Comparison of ENCODE assay signal across 8 mouse cellular contexts in the genomic region with DNA sequence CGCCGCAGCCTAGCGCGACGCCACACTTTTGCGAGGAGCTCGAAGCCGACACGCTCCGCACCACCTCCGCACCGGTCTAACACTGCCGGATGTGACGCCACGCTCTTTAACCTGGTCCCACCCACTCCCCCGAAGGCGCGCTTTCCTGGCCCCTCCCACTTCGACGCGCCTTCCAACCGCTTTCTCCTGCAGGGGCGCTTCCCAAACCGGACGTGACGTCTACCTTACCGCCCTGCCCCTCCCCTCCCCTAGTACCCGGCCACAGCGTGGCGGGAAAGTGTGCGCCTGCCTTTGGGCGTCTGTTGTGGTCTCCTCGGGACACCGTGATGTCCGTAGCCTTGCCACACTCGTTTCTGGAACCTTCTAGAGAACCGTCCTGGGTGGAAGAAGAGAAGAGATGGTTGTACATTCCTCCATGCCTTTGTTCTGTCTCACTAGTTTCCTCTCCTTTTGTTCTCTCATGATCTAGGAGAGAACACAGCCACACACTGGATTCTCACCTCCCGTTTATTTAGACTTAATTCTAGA. TPM values are rescaled to one million over a fixed set of nuclear protein-coding genes. Genes with fewer than 3 reads are reported as not detected.
DNase-seq lines count a peak whose midpoint lies in the region; ATAC-seq lines count a peak whose summit lies in the region.

A gene (minus strand): TSS at position 157 of the 528 bp plus-strand sequence.

- ATAC-seq in hindbrain, embryonic 11.5 days (ENCODE audit: low FRiP score), result peak; percentile 97

- peak within 1 kb of the TSS; percentile 65 for H3K4me2 ChIP-seq in hindbrain, embryonic 11.5 days (replicated peaks; ENCODE audit: low read depth, low read length)

- H3K4me3 ChIP-seq in hindbrain, embryonic 11.5 days (ENCODE audit: low read depth, low read length), result peak within 1 kb of the TSS; percentile 96

- H3K27ac ChIP-seq in hindbrain, embryonic 11.5 days (ENCODE audit: low read depth, low read length), result peak within 1 kb of the TSS; percentile 95

- WGBS in hindbrain, embryonic 11.5 days, result under 1% methylated on average over 38 of the region's 38 CpGs

- peak; percentile 96 for DNase-seq in MN1 (ENCODE audit: low spot score)
- DNase-seq in cerebellum, adult 9-10 months, result peak; percentile 97
- DNase-seq in frontal cortex, adult 2 months (ENCODE audit: extremely low spot score in 1 of 2, low spot score in 1 of 2), result peak; percentile 92 to 98
- DNase-seq in hindbrain, embryonic 11.5 days (ENCODE audit: low spot score), result peak; percentile 99
- peak; percentile 97 to 98 for DNase-seq in layer of hippocampus, postnatal 10 days (ENCODE audit: low spot score in 2 of 2)
- peak; percentile 98 for DNase-seq in lung, postnatal 10 days
- peak; percentile 96 for DNase-seq in ovary, postnatal 36 days (ENCODE audit: low spot score)
- DNase-seq in thymus, postnatal 25 days, result peak; percentile 96

- peak within 1 kb of the TSS; percentile 97 for H3K9ac ChIP-seq in hindbrain, embryonic 11.5 days (ENCODE audit: low read depth, low read length)

- H3K27me3 ChIP-seq in hindbrain, embryonic 11.5 days (ENCODE audit: control insufficient read depth, insufficient read depth, low read length), result no peaks in the 10 kb centered on the region

- no peaks in the 10 kb centered on the region for H3K4me1 ChIP-seq in hindbrain, embryonic 11.5 days (replicated peaks; ENCODE audit: control insufficient read depth, insufficient read depth, low read length)

- H3K36me3 ChIP-seq in hindbrain, embryonic 11.5 days (ENCODE audit: control insufficient read depth, insufficient read depth, low read length), result no peaks in the 10 kb centered on the region

- no peaks in the 10 kb centered on the region for H3K9me3 ChIP-seq in hindbrain, embryonic 11.5 days (ENCODE audit: control insufficient read depth, low read length)

RNA-seq across cellular contexts. Expression of the gene that starts here (rescaled TPM):
- 75.1 and 86.6 TPM in 2 replicates for polyA plus RNA-seq in frontal cortex, adult 2 months (2012; rRNA removed)
- polyA plus RNA-seq in hindbrain, embryonic 11.5 days (2014; fragmentation: Nextera tagmentation; extraction: Ambion mirVana), result 464 and 467 TPM in 2 replicates
- 100 to 1,000 TPM in 1 of 2 experiments, 10 to 100 TPM in 1; 98.6 to 105 TPM for total RNA-seq in layer of hippocampus, postnatal 10 days (2021)

Comparison
In these comparisons a context has a peak if more than half of its experiments do, and no peak if none do; other contexts are left out.
1. Peak in every context shown above with its lines: DNase-seq, ATAC-seq, H3K4me3 ChIP-seq and H3K27ac ChIP-seq.